Mouse (Mus musculus): ENCODE measurements around the gene Mms19. TPM values are rescaled to one million over a fixed set of nuclear protein-coding genes. Genes with fewer than 3 reads are reported as not detected.

Mms19 gene
- polyA plus RNA-seq, 1 experiment: 6.0 TPM

DNA sequence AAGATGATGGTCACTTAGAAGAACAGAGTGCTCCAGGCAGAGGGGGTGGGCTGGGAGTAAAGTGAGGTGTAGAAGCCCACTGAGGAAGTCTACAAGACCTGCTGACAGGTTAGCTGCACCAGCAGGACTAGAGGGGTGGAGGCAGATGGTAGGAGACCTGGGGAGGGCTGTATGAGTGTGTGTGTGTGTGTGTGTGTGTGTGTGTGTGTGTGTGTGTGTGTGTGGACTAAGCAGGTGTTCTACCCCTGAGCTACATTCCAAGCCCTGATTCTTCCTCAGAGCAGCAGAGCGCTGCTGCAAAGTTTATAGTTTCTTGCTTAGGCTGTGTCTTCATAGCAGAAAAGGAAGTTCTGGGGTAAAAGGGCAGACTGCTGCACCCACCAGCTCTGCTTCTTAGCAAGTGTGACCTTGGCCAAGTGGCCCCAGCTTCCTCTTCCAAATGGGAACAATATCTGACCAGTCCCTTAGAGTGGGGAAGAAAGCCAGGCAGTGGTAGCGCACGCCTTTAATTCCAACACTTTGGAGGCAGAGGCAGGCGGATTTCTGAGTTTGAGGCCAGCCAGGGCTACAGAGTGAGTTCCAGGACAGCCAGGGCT lies 18.8 kb upstream of the Mms19 start:
- Histone ChIP-seq H3K4me1 (peaks cover 51% of the 10 kb centered on the region), H3K36me3 (replicated peaks; ENCODE audit: low read length) (peaks cover 9% of the 10 kb centered on the region), H3K27me3 (replicated peaks) (peaks cover 41% of the 10 kb centered on the region), H3K9me3 (no peaks in the 10 kb centered on the region), H3K4me3 (replicated peaks) (no peak overlapping the region)
- TF ChIP-seq FLI1 (IDR thresholded peaks at IDR 0.05; ENCODE audit: low read length): no peak
- no peak for TF ChIP-seq GATA1 (IDR thresholded peaks at IDR 0.05; ENCODE audit: borderline replicate concordance, low read length)

GRCm38 (mm10) chr19:41998770-41999548 lies 18.0 kb upstream of the Mms19 start:
- peaks cover 53% of the 10 kb centered on the region for H3K4me1 ChIP-seq
- H3K9me3 ChIP-seq: no peaks in the 10 kb centered on the region
- H3K27me3 ChIP-seq (replicated peaks): peaks cover 37% of the 10 kb centered on the region
- TF ChIP-seq FLI1 (IDR thresholded peaks at IDR 0.05; ENCODE audit: low read length): no peak
- no peak for TF ChIP-seq GATA1 (IDR thresholded peaks at IDR 0.05; ENCODE audit: borderline replicate concordance, low read length)
- H3K36me3 ChIP-seq (replicated peaks; ENCODE audit: low read length): peaks cover 9% of the 10 kb centered on the region
- H3K4me3 ChIP-seq (replicated peaks): no peak overlapping the region

DNA sequence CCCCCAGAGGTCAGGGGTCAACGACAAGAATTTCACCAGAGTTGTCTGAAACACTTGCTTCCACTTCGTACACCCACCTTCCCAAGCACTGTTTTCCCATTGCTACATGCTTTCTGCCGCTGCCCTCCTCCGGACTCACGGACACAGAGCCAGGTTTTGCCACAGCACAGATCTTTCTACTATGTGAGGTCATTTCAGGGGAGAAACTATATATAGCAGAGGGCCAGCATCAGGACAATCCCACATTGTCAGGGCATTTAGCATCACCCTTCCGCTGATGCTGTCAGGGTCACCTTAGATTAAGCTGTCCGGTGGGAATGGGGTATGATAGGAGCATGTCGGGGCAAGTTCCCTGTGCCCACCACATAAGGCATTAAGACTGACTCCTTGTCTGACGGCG lies 16.1 kb upstream of the Mms19 start:
- H3K4me1 ChIP-seq: peaks cover 66% of the 10 kb centered on the region
- no peaks in the 10 kb centered on the region for H3K9me3 ChIP-seq
- H3K36me3 ChIP-seq (replicated peaks; ENCODE audit: low read length): peaks cover 11% of the 10 kb centered on the region
- H3K27me3 ChIP-seq (replicated peaks): peaks cover 31% of the 10 kb centered on the region
- no peak for TF ChIP-seq FLI1 (IDR thresholded peaks at IDR 0.05; ENCODE audit: low read length)
- no peak for TF ChIP-seq GATA1 (IDR thresholded peaks at IDR 0.05; ENCODE audit: borderline replicate concordance, low read length)
- no peak overlapping the region for H3K4me3 ChIP-seq (replicated peaks)

- H3K4me3 ChIP-seq (replicated peaks): no peak overlapping the region
- TF ChIP-seq FLI1 (IDR thresholded peaks at IDR 0.05; ENCODE audit: low read length) (no peak), GATA1 (IDR thresholded peaks at IDR 0.05; ENCODE audit: borderline replicate concordance, low read length) (no peak)
- no peaks in the 10 kb centered on the region for H3K9me3 ChIP-seq
- H3K36me3 ChIP-seq (replicated peaks; ENCODE audit: low read length): peaks cover 11% of the 10 kb centered on the region
- peaks cover 70% of the 10 kb centered on the region for H3K4me1 ChIP-seq
- peaks cover 24% of the 10 kb centered on the region for H3K27me3 ChIP-seq (replicated peaks)
These were observed 14.5 kb upstream of the Mms19 start for GRCm38 (mm10) chr19:41995483-41995882.

DNA sequence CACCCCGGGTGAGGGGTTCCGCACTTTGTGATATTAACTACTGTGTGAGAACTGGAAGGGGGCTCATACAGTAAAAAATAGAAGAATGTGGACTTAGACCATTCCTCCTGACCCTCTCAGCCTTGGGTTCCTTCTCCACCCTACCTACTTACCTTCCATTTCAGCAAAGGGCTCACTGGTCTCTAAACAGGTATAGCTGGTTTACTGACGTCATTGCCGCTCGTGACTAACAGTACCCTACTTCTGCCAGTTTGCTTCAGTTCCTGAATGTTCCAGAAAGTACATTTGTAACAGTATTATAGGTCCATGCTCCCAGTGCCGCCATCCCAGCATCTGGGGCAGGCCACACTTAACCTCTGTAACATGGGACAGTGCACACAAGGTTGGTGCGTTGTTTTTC lies 13.1 kb upstream of the Mms19 start:
- H3K4me3 ChIP-seq (replicated peaks): no peak overlapping the region
- no peaks in the 10 kb centered on the region for H3K9me3 ChIP-seq
- peaks cover 11% of the 10 kb centered on the region for H3K36me3 ChIP-seq (replicated peaks; ENCODE audit: low read length)
- H3K4me1 ChIP-seq: peaks cover 70% of the 10 kb centered on the region
- peaks cover 20% of the 10 kb centered on the region for H3K27me3 ChIP-seq (replicated peaks)
- no peak for TF ChIP-seq GATA1 (IDR thresholded peaks at IDR 0.05; ENCODE audit: borderline replicate concordance, low read length)
- TF ChIP-seq FLI1 (IDR thresholded peaks at IDR 0.05; ENCODE audit: low read length): no peak

DNA sequence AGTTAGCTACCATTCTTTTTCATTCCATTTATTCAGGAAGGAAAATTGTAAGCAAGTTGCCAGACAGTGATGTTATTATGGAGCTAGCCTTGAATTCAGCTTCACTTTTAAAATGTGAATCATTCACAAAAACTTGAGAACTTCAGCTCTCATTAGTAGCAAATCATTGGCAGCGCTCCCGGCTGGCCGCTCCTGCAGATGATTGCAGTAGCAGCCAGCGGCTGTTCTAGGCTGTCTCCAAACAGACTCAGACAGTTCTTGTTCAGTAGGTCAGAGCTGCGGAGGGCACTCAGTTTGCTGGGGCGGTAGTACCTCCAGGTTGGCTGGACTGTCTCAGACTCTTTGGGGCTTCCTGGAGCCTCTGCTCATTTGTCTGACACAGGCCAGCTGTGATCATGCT lies 12.5 kb upstream of the Mms19 start:
- Histone ChIP-seq H3K4me3 (replicated peaks) (no peak overlapping the region), H3K36me3 (replicated peaks; ENCODE audit: low read length) (peaks cover 11% of the 10 kb centered on the region)
- TF ChIP-seq GATA1 (IDR thresholded peaks at IDR 0.05; ENCODE audit: borderline replicate concordance, low read length): no peak

DNA sequence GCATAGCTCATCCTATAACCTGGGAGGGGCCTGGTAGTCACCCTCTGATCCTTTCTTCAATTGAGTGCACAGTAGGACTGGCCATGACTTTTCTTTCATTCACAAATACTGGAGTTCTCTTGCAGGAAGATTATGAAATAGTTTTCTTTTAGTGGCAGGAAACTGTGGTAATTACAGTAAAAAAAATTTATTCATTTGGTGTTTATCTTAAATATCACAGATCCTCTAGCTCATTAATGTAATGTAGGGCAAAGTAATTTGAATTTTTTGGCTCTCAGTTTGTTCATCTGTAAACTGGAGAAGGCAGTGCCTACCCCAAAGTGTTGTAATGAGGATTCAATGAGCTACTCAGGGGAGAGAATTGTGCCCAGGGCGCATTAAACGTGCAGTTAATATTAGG lies 12.0 kb upstream of the Mms19 start:
- TF ChIP-seq FLI1 (IDR thresholded peaks at IDR 0.05; ENCODE audit: low read length) (no peak), GATA1 (IDR thresholded peaks at IDR 0.05; ENCODE audit: borderline replicate concordance, low read length) (no peak)
- Histone ChIP-seq H3K9me3 (no peaks in the 10 kb centered on the region), H3K4me3 (replicated peaks) (no peak overlapping the region), H3K4me1 (peaks cover 77% of the 10 kb centered on the region), H3K36me3 (replicated peaks; ENCODE audit: low read length) (peaks cover 16% of the 10 kb centered on the region), H3K27me3 (replicated peaks) (peaks cover 17% of the 10 kb centered on the region)

More for the DNA sequence above, 12.5 kb upstream of the Mms19 start:
- Histone ChIP-seq H3K4me1 (peaks cover 72% of the 10 kb centered on the region), H3K27me3 (replicated peaks) (peaks cover 18% of the 10 kb centered on the region), H3K9me3 (no peaks in the 10 kb centered on the region)

DNA sequence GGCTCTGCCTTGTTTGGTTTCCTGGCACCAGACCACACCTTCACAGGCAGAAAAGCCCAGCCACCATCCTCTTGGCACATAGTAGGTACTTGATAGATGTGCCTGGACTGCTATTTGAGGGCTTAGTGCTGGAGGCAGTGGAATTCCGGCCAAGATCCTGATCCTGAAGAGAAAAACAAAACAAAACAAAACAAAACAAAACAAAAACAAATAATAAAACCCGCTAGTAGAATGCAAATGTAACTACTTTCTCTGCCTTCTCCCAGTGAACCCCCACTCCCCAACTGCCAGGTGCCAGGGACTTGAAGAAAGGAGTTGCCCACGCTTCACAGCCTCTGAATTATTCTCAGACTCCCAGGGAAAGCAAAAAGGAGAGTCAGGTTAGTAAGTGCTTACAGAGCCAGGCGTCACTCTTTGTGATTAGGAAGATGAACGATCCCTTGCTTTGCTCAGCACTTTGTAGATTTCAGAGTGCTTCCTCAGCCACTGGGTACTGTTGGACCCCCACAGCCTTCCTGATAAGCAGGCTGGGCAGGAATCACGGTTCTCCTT lies 11.0 kb upstream of the Mms19 start:
- peaks cover 11% of the 10 kb centered on the region for H3K27me3 ChIP-seq (replicated peaks)
- H3K36me3 ChIP-seq (replicated peaks; ENCODE audit: low read length): peaks cover 26% of the 10 kb centered on the region
- peak overlapping the region; percentile 29 for H3K4me3 ChIP-seq (replicated peaks)
- peaks cover 84% of the 10 kb centered on the region for H3K4me1 ChIP-seq
- TF ChIP-seq GATA1 (IDR thresholded peaks at IDR 0.05; ENCODE audit: borderline replicate concordance, low read length) (no peak), FLI1 (IDR thresholded peaks at IDR 0.05; ENCODE audit: low read length) (no peak)
- no peaks in the 10 kb centered on the region for H3K9me3 ChIP-seq

GRCm38 (mm10) chr19:41989810-41990209 lies 8.9 kb upstream of the Mms19 start:
- Histone ChIP-seq H3K4me3 (replicated peaks) (peak overlapping the region; percentile 9), H3K4me1 (peaks cover 72% of the 10 kb centered on the region), H3K36me3 (replicated peaks; ENCODE audit: low read length) (peaks cover 25% of the 10 kb centered on the region), H3K9me3 (no peaks in the 10 kb centered on the region), H3K27me3 (replicated peaks) (peaks cover 1% of the 10 kb centered on the region)
- TF ChIP-seq GATA1 (IDR thresholded peaks at IDR 0.05; ENCODE audit: borderline replicate concordance, low read length) (no peak), FLI1 (IDR thresholded peaks at IDR 0.05; ENCODE audit: low read length) (no peak)

DNA sequence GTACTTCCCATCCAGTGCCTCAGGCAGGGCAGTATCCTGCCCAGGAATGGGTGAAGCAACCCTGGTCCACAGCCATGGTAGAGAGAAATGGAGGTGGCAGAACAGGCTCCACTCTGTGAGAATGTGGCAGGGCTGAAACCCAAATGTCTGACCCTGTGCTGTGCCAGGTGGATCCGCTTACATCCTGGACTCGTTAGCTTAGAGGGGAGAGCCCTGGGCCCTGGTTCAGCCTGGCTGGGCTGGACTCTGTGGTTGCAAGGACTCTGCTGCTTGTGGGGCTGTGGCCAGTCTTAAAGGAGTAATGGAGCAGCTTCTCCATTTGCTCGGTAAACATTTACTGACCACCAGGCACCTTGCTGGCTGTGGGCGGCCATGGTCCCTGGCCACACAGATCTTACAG lies 6.2 kb upstream of the Mms19 start:
- Histone ChIP-seq H3K4me1 (peaks cover 75% of the 10 kb centered on the region), H3K4me3 (replicated peaks) (no peak overlapping the region), H3K27me3 (replicated peaks) (peaks cover 12% of the 10 kb centered on the region), H3K36me3 (replicated peaks; ENCODE audit: low read length) (peaks cover 33% of the 10 kb centered on the region), H3K9me3 (no peaks in the 10 kb centered on the region)
- no peak for TF ChIP-seq FLI1 (IDR thresholded peaks at IDR 0.05; ENCODE audit: low read length)
- TF ChIP-seq GATA1 (IDR thresholded peaks at IDR 0.05; ENCODE audit: borderline replicate concordance, low read length): no peak
